In genomic region chr11:83020621-83021020, GRCm38 (mm10) we compare ENCODE assay signal across 8 mouse cellular contexts. TPM values are rescaled to one million over a fixed set of nuclear protein-coding genes. Genes with fewer than 3 reads are reported as not detected.
DNase-seq lines count a peak whose midpoint lies in the region; ATAC-seq lines count a peak whose summit lies in the region.

Gene Slfn8 (minus strand): TSS chr11:83020810.

- no peaks in the 10 kb centered on the region for H3K4me1 ChIP-seq in liver, embryonic 12.5 days
- no peaks in the 10 kb centered on the region for H3K4me1 ChIP-seq in heart, embryonic 12.5 days (replicated peaks)
- no peaks in the 10 kb centered on the region for H3K4me1 ChIP-seq in hindbrain, embryonic 10.5 days (replicated peaks)
- no peaks in the 10 kb centered on the region for H3K4me1 ChIP-seq in neural tube, embryonic 15.5 days

- H3K9ac ChIP-seq in liver, embryonic 12.5 days, result no peak within 1 kb of the TSS
- no peak within 1 kb of the TSS for H3K9ac ChIP-seq in heart, embryonic 12.5 days
- no peak within 1 kb of the TSS for H3K9ac ChIP-seq in neural tube, embryonic 15.5 days (replicated peaks)

- DNase-seq in liver, result no peak
- DNase-seq in adrenal gland, adult 18-20 months (ENCODE audit: low spot score in 2 of 2), result peak; percentile 20 to 52
- DNase-seq in lung, postnatal 25 days (ENCODE audit: low spot score), result peak; percentile 31
- DNase-seq in thymus, postnatal 14 days, result peak; percentile 51
- DNase-seq in hindbrain, embryonic 10.5 days (ENCODE audit: low spot score), result no peak

- H3K9me3 ChIP-seq in liver, embryonic 12.5 days (replicated peaks), result no peaks in the 10 kb centered on the region
- no peaks in the 10 kb centered on the region for H3K9me3 ChIP-seq in heart, embryonic 12.5 days (replicated peaks)
- no peaks in the 10 kb centered on the region for H3K9me3 ChIP-seq in hindbrain, embryonic 10.5 days
- H3K9me3 ChIP-seq in neural tube, embryonic 15.5 days (replicated peaks), result no peaks in the 10 kb centered on the region

- H3K4me2 ChIP-seq in liver, embryonic 12.5 days, result 0 out of 2 replicates have a peak within 1 kb of the TSS, but pooled peaks have one; percentile 19
- H3K4me2 ChIP-seq in heart, embryonic 12.5 days, result peak within 1 kb of the TSS; percentile 29; the same call in 1 of the 2 replicates
- H3K4me2 ChIP-seq in neural tube, embryonic 15.5 days, result no peak within 1 kb of the TSS

- H3K36me3 ChIP-seq in liver, embryonic 12.5 days, result no peaks in the 10 kb centered on the region
- H3K36me3 ChIP-seq in heart, embryonic 12.5 days, result no peaks in the 10 kb centered on the region
- H3K36me3 ChIP-seq in hindbrain, embryonic 10.5 days, result no peaks in the 10 kb centered on the region
- H3K36me3 ChIP-seq in neural tube, embryonic 15.5 days, result no peaks in the 10 kb centered on the region

- H3K27me3 ChIP-seq in liver, embryonic 12.5 days (replicated peaks), result no peaks in the 10 kb centered on the region
- H3K27me3 ChIP-seq in heart, embryonic 12.5 days (replicated peaks), result no peaks in the 10 kb centered on the region
- H3K27me3 ChIP-seq in hindbrain, embryonic 10.5 days (ENCODE audit: insufficient read depth, poor library complexity, severe bottlenecking), result no peaks in the 10 kb centered on the region
- H3K27me3 ChIP-seq in neural tube, embryonic 15.5 days (replicated peaks), result no peaks in the 10 kb centered on the region

- 40% methylated on average over 5 of the region's 5 CpGs for WGBS in liver, embryonic 12.5 days (ENCODE audit: insufficient replicate concordance)
- 66% methylated on average over 5 of the region's 5 CpGs for WGBS in heart, embryonic 12.5 days
- WGBS in hindbrain, embryonic 10.5 days, result 81% methylated on average over 5 of the region's 5 CpGs
- WGBS in neural tube, embryonic 15.5 days, result 79% methylated on average over 5 of the region's 5 CpGs

- H3K4me3 ChIP-seq in liver, embryonic 12.5 days, result no peak within 1 kb of the TSS
- no peak within 1 kb of the TSS for H3K4me3 ChIP-seq in heart, embryonic 12.5 days
- no peak within 1 kb of the TSS for H3K4me3 ChIP-seq in hindbrain, embryonic 10.5 days
- no peak within 1 kb of the TSS for H3K4me3 ChIP-seq in neural tube, embryonic 15.5 days (replicated peaks)

- no peak for ATAC-seq in liver, embryonic 12.5 days
- no peak for ATAC-seq in heart, embryonic 12.5 days (ENCODE audit: insufficient number of reproducible peaks, low FRiP score)
- no peak for ATAC-seq in neural tube, embryonic 15.5 days (ENCODE audit: low FRiP score)

- H3K27ac ChIP-seq in liver, embryonic 12.5 days, result no peak within 1 kb of the TSS
- no peak within 1 kb of the TSS for H3K27ac ChIP-seq in heart, embryonic 12.5 days (ENCODE audit: poor library complexity, severe bottlenecking)
- H3K27ac ChIP-seq in hindbrain, embryonic 10.5 days, result no peak within 1 kb of the TSS
- no peak within 1 kb of the TSS for H3K27ac ChIP-seq in neural tube, embryonic 15.5 days (replicated peaks)

RNA-seq across cellular contexts. Expression of gene Slfn8, which starts in this region (rescaled TPM):
- 0.38 and 0.72 TPM in 2 replicates for polyA plus RNA-seq in liver, embryonic 12.5 days (2016; fragmentation: Nextera tagmentation; extraction: Ambion mirVana)
- total RNA-seq in adrenal gland, adult 18-20 months (2021), result 1 to 10 TPM; 1.4 to 2.2 TPM
- 0.26 and 0.36 TPM in 2 replicates for polyA plus RNA-seq in heart, embryonic 12.5 days (2016; fragmentation: Nextera tagmentation; extraction: Ambion mirVana)
- 0.19 and 0.24 TPM in 2 replicates for polyA plus RNA-seq in hindbrain, embryonic 10.5 days (2016; fragmentation: Nextera tagmentation; extraction: Ambion mirVana)
- polyA plus RNA-seq in neural tube, embryonic 15.5 days (2015; fragmentation: Nextera tagmentation; extraction: Ambion mirVana), result 0.22 and 1.4 TPM in 2 replicates

Comparison
In these comparisons a context has a peak if more than half of its experiments do, and no peak if none do; other contexts are left out.
1. DNase-seq: peak in adrenal gland, adult 18-20 months (2 of 2), lung, postnatal 25 days (single experiment) and thymus, postnatal 14 days (single experiment); none in liver (single experiment) and hindbrain, embryonic 10.5 days (single experiment).